Mouse (Mus musculus): ENCODE measurements around the gene Ms4a6b.

DNA sequence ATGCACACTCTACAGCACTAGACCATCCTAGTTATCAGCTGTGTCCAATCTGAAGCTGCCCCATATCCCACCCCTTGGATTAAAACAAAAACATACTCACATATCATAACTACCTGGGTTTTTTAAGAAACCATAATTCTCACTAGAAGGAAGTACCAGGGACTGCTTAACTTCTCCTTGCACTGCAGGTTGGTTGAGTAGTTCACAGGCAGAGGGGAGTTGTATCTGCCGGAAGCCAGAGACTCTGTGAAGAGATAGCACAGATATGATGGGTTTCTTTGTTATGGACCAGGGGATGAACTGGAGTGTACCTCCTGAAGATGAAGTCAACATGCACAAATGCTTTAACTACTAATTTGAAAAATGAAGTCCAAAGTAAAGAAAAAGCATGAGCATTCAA is 15.5 kb upstream of the Ms4a6b start:
- TF ChIP-seq CTCF (conservative IDR thresholded peaks at IDR 0.05; ENCODE audit: insufficient read depth, insufficient read length, low read depth, low read length) (no peak), POLR2A (IDR thresholded peaks at IDR 0.05; ENCODE audit: low read depth, low read length) (no peak)

All from kidney, adult 2 months (tissue).